Mouse (Mus musculus) forebrain, embryonic 16.5 days (tissue): Measurements from ENCODE around the gene Ms4a12. TPM values are rescaled to one million over a fixed set of nuclear protein-coding genes. Genes with fewer than 3 reads are reported as not detected.

Experiments used
- ATAC-seq: fragments of 200-750 bp; cut with Nextera tagmentation; 2 replicates; pipeline ENCODE4 v1.8.0; 2017; ENCODE audit warnings: mild to moderate bottlenecking, moderate library complexity
- H3K27ac ChIP-seq: fragments of 300-500 bp; sonication (generic); 2 replicates; pipeline ENCODE4 v1.5.1; 2014; ENCODE audit warnings: low read length, control low read depth
- H3K27me3 ChIP-seq: fragments of 300-500 bp; sonication (generic); replicated peaks from 2 replicates; pipeline ENCODE4 v1.6.1; 2014; ENCODE audit warnings: low read length; ENCODE audit not compliant: control insufficient read depth, insufficient read depth
- H3K36me3 ChIP-seq: fragments of 300-500 bp; sonication (generic); 2 replicates; pipeline ENCODE4 v1.6.1; 2014; ENCODE audit not compliant: control insufficient read depth, insufficient read depth
- H3K4me1 ChIP-seq: fragments of 300-500 bp; sonication (generic); replicated peaks from 2 replicates; pipeline ENCODE4 v1.6.1; 2014; ENCODE audit warnings: low read length; ENCODE audit not compliant: control insufficient read depth, insufficient read depth
- H3K4me2 ChIP-seq: fragments of 300-500 bp; sonication (generic); 2 replicates; pipeline ENCODE4 v1.6.1; 2014; ENCODE audit warnings: mild to moderate bottlenecking, low read length, control low read depth
- H3K4me3 ChIP-seq: fragments of 300-500 bp; sonication (generic); replicated peaks from 2 replicates; pipeline ENCODE4 v1.5.1; 2014; ENCODE audit warnings: mild to moderate bottlenecking, low read length, control low read depth
- H3K9ac ChIP-seq: fragments of 300-500 bp; sonication (generic); replicated peaks from 2 replicates; pipeline ENCODE4 v1.6.1; 2014; ENCODE audit warnings: low read depth, low read length, control low read depth
- H3K9me3 ChIP-seq: fragments of 300-500 bp; sonication (generic); 2 replicates; pipeline ENCODE4 v1.6.1; 2016; ENCODE audit warnings: low read length; ENCODE audit not compliant: control insufficient read depth
- WGBS: fragments of 180-500 bp; shearing (Covaris S2); extraction: QIAGEN DNeasy Blood & Tissue Kit; methylation state at CpG from one replicate; pipeline ENCODE4 v1.1.7; 2014; 5-methylcytosine and 5-hydroxymethylcytosine counted together
- polyA plus RNA-seq: library from polyadenylated mRNA; unstranded; fragments of >200 nt; fragmentation: Nextera tagmentation; extraction: Ambion mirVana; gene quantifications from 2 replicates; pipeline ENCODE4 v1.2.1, GENCODE M21; 2015

The Ms4a12 gene
- polyA plus RNA-seq, 1 experiment from 2014 or later, result not detected

- Histone ChIP-seq H3K9ac (no peak within 1 kb of the TSS), H3K4me1 (no peaks in the 10 kb centered on the region)
Observed at GRCm38 (mm10) chr19:11165172-11165571, 67.1 kb downstream of the Ms4a12 start, which contains the start of gene 1700025F22Rik. Gene 1700025F22Rik, minus strand, starts transcription at chr19:11165320.

More at GRCm38 (mm10) chr19:11165172-11165571, 67.1 kb downstream of the Ms4a12 start, which contains the start of gene 1700025F22Rik:
- H3K36me3 ChIP-seq, result no peaks in the 10 kb centered on the region
- H3K4me2 ChIP-seq, result no peak within 1 kb of the TSS
- H3K9me3 ChIP-seq, result no peaks in the 10 kb centered on the region
- no peak within 1 kb of the TSS for H3K4me3 ChIP-seq
- no peak within 1 kb of the TSS for H3K27ac ChIP-seq
- H3K27me3 ChIP-seq, result no peaks in the 10 kb centered on the region
- ATAC-seq, result no peak
- WGBS, result 44% methylated on average over 10 of the region's 10 CpGs

Other genes starting within 250 kb of the Ms4a12 start
- 0.51 and 0.87 TPM in 2 replicates for gene Ms4a15, start 239.2 kb downstream of the Ms4a12 start, polyA plus RNA-seq
- not detected in 2 replicates for gene Ms4a18, start 214.4 kb downstream of the Ms4a12 start, polyA plus RNA-seq
- not detected in 2 replicates for gene Ms4a8a, start 151.3 kb downstream of the Ms4a12 start, polyA plus RNA-seq
- not detected in 2 replicates for gene 1700017D01Rik, start 101.6 kb downstream of the Ms4a12 start, polyA plus RNA-seq
- not detected in 2 replicates for gene 1700025F22Rik, start 67.1 kb downstream of the Ms4a12 start, polyA plus RNA-seq
- gene Ms4a13, start 35.7 kb downstream of the Ms4a12 start, polyA plus RNA-seq, result not detected in 2 replicates
- not detected in 2 replicates for gene Ms4a1, start 33.8 kb upstream of the Ms4a12 start, polyA plus RNA-seq
- not detected in 2 replicates for gene Ms4a5, start 51.4 kb upstream of the Ms4a12 start, polyA plus RNA-seq
- gene Ms4a14, start 82.0 kb upstream of the Ms4a12 start, polyA plus RNA-seq, result not detected in 2 replicates
- gene Ms4a7, start 103.7 kb upstream of the Ms4a12 start, polyA plus RNA-seq, result 2.0 and 2.1 TPM in 2 replicates
- gene Ms4a4a, start 143.1 kb upstream of the Ms4a12 start, polyA plus RNA-seq, result 1.3 and 1.8 TPM in 2 replicates
- not detected in 2 replicates for gene Ms4a4c, start 172.3 kb upstream of the Ms4a12 start, polyA plus RNA-seq
- not detected in 2 replicates for gene Ms4a4b, start 211.1 kb upstream of the Ms4a12 start, polyA plus RNA-seq
- 1.5 and 2.1 TPM in 2 replicates for gene Ms4a6c, start 236.9 kb upstream of the Ms4a12 start, polyA plus RNA-seq